Mouse (Mus musculus) liver, embryonic 12.5 days (tissue): ENCODE data around the gene Fam168a. TPM values are rescaled to one million over a fixed set of nuclear protein-coding genes. Genes with fewer than 3 reads are reported as not detected.

ENCODE experiments used
- ATAC-seq: fragments of 200-750 bp; cut with Nextera tagmentation; 2 replicates; pipeline ENCODE4 v1.8.0; 2017; ENCODE audit warnings: moderate number of reproducible peaks, mild to moderate bottlenecking, moderate library complexity
- H3K27ac ChIP-seq: fragments of 300-500 bp; sonication (generic); 2 replicates; pipeline ENCODE4 v1.5.1; 2016; ENCODE audit warnings: mild to moderate bottlenecking
- H3K27me3 ChIP-seq: fragments of 300-500 bp; sonication (generic); replicated peaks from 2 replicates; pipeline ENCODE4 v1.6.1; 2016; ENCODE audit warnings: mild to moderate bottlenecking, moderate library complexity
- H3K36me3 ChIP-seq: fragments of 300-500 bp; sonication (generic); 2 replicates; pipeline ENCODE4 v1.6.1; 2016; ENCODE audit warnings: mild to moderate bottlenecking, moderate library complexity
- H3K4me1 ChIP-seq: fragments of 300-500 bp; sonication (generic); 2 replicates; pipeline ENCODE4 v1.6.1; 2016
- H3K4me2 ChIP-seq: fragments of 300-500 bp; sonication (generic); 2 replicates; pipeline ENCODE4 v1.6.1; 2016; ENCODE audit warnings: mild to moderate bottlenecking, moderate library complexity
- H3K4me3 ChIP-seq: fragments of 300-500 bp; sonication (generic); 2 replicates; pipeline ENCODE4 v1.5.1; 2016; ENCODE audit warnings: mild to moderate bottlenecking, moderate library complexity
- H3K9ac ChIP-seq: fragments of 300-500 bp; sonication (generic); 2 replicates; pipeline ENCODE4 v1.6.1; 2016; ENCODE audit warnings: mild to moderate bottlenecking, moderate library complexity
- H3K9me3 ChIP-seq: fragments of 300-500 bp; sonication (generic); replicated peaks from 2 replicates; pipeline ENCODE4 v1.6.1; 2016; ENCODE audit warnings: mild to moderate bottlenecking, moderate library complexity
- WGBS: fragments of 180-500 bp; shearing (Covaris S2); methylation state at CpG from one replicate; pipeline ENCODE4 v1.1.7; 2016; ENCODE audit not compliant: insufficient replicate concordance; 5-methylcytosine and 5-hydroxymethylcytosine counted together
- polyA plus RNA-seq: library from polyadenylated mRNA; unstranded; fragments of >200 nt; fragmentation: Nextera tagmentation; extraction: Ambion mirVana; gene quantifications from 2 replicates; pipeline ENCODE4 v1.2.1, GENCODE M21; 2016

Fam168a gene
- polyA plus RNA-seq, 1 experiment from 2014 or later: 7.1 TPM

DNA sequence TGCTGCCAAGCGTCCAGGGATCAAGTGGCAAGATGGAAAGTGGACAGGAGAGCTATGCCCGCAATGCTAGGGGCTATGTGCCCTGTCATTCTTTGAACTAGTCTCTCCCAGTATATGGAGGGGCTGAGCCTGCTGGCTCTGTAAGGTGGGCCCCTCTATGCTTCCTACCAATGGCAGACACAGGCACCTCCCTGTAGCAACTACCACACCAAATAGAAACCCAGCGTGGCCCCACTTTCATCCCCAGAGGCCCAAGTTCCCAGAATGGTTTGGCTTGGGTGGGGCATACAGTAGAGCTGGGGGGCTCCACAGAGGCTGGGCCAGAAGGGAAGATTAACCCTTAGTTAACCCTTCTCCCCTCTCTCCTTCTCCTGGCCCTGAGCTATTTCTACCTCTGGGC lies 154.0 kb downstream of the Fam168a start:
- 42% methylated on average over 3 of the region's 3 CpGs for WGBS
- Histone ChIP-seq H3K4me1 (peaks cover 71% of the 10 kb centered on the region), H3K36me3 (peaks cover 52% of the 10 kb centered on the region), H3K27ac (peak overlapping the region; percentile 92), H3K9me3 (no peaks in the 10 kb centered on the region), H3K27me3 (no peaks in the 10 kb centered on the region), H3K9ac (peak overlapping the region; percentile 98), H3K4me2 (peak overlapping the region; percentile 82), H3K4me3 (peak overlapping the region; percentile 93)
- ATAC-seq: peak; percentile 76

- 61% methylated on average over 5 of the region's 5 CpGs for WGBS
- Histone ChIP-seq H3K4me3 (peak overlapping the region; percentile 93), H3K4me1 (peaks cover 63% of the 10 kb centered on the region), H3K27ac (peak overlapping the region; percentile 92), H3K9me3 (no peaks in the 10 kb centered on the region), H3K36me3 (peaks cover 45% of the 10 kb centered on the region), H3K4me2 (peak overlapping the region; percentile 82), H3K9ac (peak overlapping the region; percentile 98), H3K27me3 (no peaks in the 10 kb centered on the region)
- no peak for ATAC-seq
Observed at GRCm38 (mm10) chr7:100861209-100861608, 154.8 kb downstream of the Fam168a start.

GRCm38 (mm10) chr7:100862353-100862752 lies 155.9 kb downstream of the Fam168a start:
- no peaks in the 10 kb centered on the region for H3K27me3 ChIP-seq
- peak overlapping the region; percentile 92 for H3K27ac ChIP-seq
- peak overlapping the region; percentile 93 for H3K4me3 ChIP-seq
- WGBS: 7% methylated on average over 4 of the region's 4 CpGs
- peak; percentile 7 for ATAC-seq
- H3K4me2 ChIP-seq: peak overlapping the region; percentile 82
- peaks cover 36% of the 10 kb centered on the region for H3K36me3 ChIP-seq
- peak overlapping the region; percentile 98 for H3K9ac ChIP-seq
- peaks cover 57% of the 10 kb centered on the region for H3K4me1 ChIP-seq
- no peaks in the 10 kb centered on the region for H3K9me3 ChIP-seq

GRCm38 (mm10) chr7:100862828-100863638 lies 156.6 kb downstream of the Fam168a start, which contains the start of gene Relt:
Relt (minus strand) TSS chr7:100863446.
- 2% methylated on average over 85 of the region's 91 CpGs for WGBS
- Histone ChIP-seq H3K4me2 (peak within 1 kb of the TSS; percentile 82), H3K9me3 (no peaks in the 10 kb centered on the region), H3K36me3 (peaks cover 29% of the 10 kb centered on the region), H3K27ac (peak within 1 kb of the TSS; percentile 92), H3K27me3 (no peaks in the 10 kb centered on the region), H3K4me1 (peaks cover 57% of the 10 kb centered on the region), H3K4me3 (peak within 1 kb of the TSS; percentile 93), H3K9ac (peak within 1 kb of the TSS; percentile 98)
- ATAC-seq: peak; percentile 82

GRCm38 (mm10) chr7:100866675-100867074 lies 160.2 kb downstream of the Fam168a start:
- 9% methylated on average over 3 of the region's 3 CpGs for WGBS
- Histone ChIP-seq H3K4me1 (peaks cover 33% of the 10 kb centered on the region), H3K4me2 (no peak overlapping the region), H3K36me3 (no peaks in the 10 kb centered on the region), H3K9ac (no peak overlapping the region), H3K9me3 (no peaks in the 10 kb centered on the region), H3K27ac (no peak overlapping the region), H3K27me3 (no peaks in the 10 kb centered on the region), H3K4me3 (no peak overlapping the region)
- ATAC-seq: no peak

DNA sequence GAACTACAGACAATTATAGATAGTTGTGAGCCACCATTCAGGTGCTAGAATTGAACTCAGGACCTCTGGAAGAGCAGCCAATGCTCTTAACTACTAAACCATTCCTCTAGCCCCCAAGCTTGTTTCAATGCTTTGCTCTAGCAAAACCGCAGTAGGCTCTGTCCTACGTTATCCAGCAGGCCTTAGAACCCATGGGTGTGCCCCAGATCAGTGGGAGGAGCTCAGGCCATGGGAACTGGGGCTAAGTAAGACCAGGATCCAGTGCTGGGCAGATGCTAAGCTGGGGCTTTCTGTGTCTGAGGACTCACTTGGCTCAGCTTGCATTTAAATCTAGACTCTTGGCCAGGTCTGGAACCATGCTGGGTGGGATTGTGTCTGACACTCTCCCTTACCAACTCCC lies 161.1 kb downstream of the Fam168a start:
- H3K36me3 ChIP-seq: peaks cover 4% of the 10 kb centered on the region
- WGBS: 25% methylated on average over 2 of the region's 2 CpGs
- ATAC-seq: no peak
- no peak overlapping the region for H3K4me2 ChIP-seq
- H3K9ac ChIP-seq: no peak overlapping the region
- no peaks in the 10 kb centered on the region for H3K27me3 ChIP-seq
- peaks cover 31% of the 10 kb centered on the region for H3K4me1 ChIP-seq
- no peaks in the 10 kb centered on the region for H3K9me3 ChIP-seq
- no peak overlapping the region for H3K4me3 ChIP-seq
- H3K27ac ChIP-seq: peak overlapping the region; percentile 47; the same call in 1 of the 2 replicates

- H3K9me3 ChIP-seq: no peaks in the 10 kb centered on the region
- H3K4me3 ChIP-seq: no peak overlapping the region
- H3K4me1 ChIP-seq: peaks cover 36% of the 10 kb centered on the region
- no peak for ATAC-seq
- no peaks in the 10 kb centered on the region for H3K27me3 ChIP-seq
- H3K36me3 ChIP-seq: peaks cover 11% of the 10 kb centered on the region
- no peak overlapping the region for H3K9ac ChIP-seq
- no peak overlapping the region for H3K4me2 ChIP-seq
- 52% methylated on average over 4 of the region's 4 CpGs for WGBS
- H3K27ac ChIP-seq: 0 out of 2 replicates have a peak overlapping the region, but pooled peaks have one; percentile 37
Observed at GRCm38 (mm10) chr7:100868551-100868950, 162.1 kb downstream of the Fam168a start.

DNA sequence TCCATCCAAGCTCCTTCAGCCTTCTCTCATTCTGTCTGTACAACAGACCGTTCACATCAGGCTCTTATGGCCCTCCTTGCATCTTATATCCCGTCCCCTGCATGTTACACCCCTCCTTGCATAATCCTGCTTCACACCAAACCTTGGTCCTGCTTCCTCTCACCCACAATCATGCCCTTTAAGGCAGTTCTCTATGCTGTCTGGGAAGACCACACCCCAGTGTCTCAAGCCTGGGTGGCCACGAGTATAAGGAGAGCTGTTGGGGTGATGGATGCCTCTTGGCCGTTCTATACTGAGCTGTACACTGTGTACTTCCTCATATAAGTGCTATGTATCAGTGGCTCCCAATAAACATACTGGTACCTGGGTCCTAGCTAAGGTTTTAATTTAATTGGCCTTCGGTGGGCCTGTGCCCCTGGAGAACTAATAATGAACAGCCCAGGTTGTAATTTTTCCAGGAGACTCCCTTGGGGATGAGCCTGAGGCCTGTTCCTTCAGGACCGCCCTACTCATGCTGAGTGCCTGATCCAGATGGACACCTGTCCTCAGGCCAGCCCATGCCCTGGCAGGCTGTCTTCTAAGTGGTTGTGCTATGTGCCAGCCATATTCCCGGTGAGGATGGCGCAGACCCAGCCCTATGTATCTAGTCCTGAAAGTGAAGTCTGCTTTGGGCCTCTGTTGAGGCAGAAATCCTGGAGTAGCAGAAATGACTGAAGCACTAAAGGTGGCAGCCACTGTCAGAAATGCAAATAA lies 163.6 kb downstream of the Fam168a start:
- H3K27me3 ChIP-seq: no peaks in the 10 kb centered on the region
- 67% methylated on average over 8 of the region's 8 CpGs for WGBS
- H3K9me3 ChIP-seq: no peaks in the 10 kb centered on the region
- ATAC-seq: no peak
- peaks cover 36% of the 10 kb centered on the region for H3K4me1 ChIP-seq
- H3K9ac ChIP-seq: no peak overlapping the region
- peaks cover 11% of the 10 kb centered on the region for H3K36me3 ChIP-seq
- no peak overlapping the region for H3K4me2 ChIP-seq
- H3K27ac ChIP-seq: no peak overlapping the region
- no peak overlapping the region for H3K4me3 ChIP-seq

- Histone ChIP-seq H3K9ac (no peak overlapping the region), H3K4me1 (peaks cover 41% of the 10 kb centered on the region), H3K27ac (no peak overlapping the region), H3K27me3 (no peaks in the 10 kb centered on the region), H3K4me3 (no peak overlapping the region), H3K36me3 (peaks cover 13% of the 10 kb centered on the region), H3K9me3 (no peaks in the 10 kb centered on the region), H3K4me2 (no peak overlapping the region)
- ATAC-seq: no peak
- 79% methylated on average over 4 of the region's 4 CpGs for WGBS
Observed at GRCm38 (mm10) chr7:100871355-100871754, 164.9 kb downstream of the Fam168a start.

DNA sequence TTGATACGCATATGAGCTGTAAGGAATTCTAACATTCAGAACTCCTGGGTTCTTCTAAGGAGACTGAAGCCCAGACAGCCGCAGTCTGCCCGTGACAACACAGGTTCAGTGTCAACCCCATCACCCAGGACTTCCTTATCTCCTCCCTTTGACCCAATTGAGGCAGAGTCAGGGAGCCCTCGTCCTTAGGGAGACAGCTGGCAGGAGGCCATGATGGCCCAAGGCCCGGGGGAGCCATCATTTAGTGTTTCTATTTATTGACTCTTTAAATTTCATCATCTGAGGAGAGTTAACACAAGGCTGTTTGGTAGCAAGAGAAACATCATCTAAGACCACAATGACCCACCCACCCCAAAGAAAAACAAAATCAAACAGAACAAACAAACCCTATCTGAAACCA lies 165.5 kb downstream of the Fam168a start:
- Histone ChIP-seq H3K36me3 (peaks cover 18% of the 10 kb centered on the region), H3K27me3 (no peaks in the 10 kb centered on the region)

DNA sequence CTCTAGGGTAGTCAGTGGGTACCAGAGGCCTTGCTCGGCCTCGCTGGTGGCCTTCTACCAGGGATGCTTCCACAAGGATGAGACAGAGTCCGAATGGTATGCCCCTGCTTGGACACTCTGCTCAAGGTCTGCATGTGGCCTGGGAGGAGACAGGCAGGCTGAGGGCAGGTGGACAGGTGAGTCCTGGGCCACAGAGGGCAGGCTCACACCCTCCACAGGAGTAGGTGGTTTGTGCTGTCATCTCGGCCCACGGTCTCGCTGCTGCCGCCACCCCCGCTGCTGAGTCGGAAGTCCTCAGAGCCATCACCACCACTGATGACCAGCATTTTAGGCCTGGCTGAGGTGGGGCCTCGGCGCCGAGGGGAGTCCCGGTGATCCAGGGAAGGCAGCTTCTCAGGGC lies 166.8 kb downstream of the Fam168a start:
- H3K27me3 ChIP-seq: no peaks in the 10 kb centered on the region
- H3K9me3 ChIP-seq: no peaks in the 10 kb centered on the region
- 83% methylated on average over 13 of the region's 13 CpGs for WGBS
- no peak overlapping the region for H3K9ac ChIP-seq
- H3K4me2 ChIP-seq: no peak overlapping the region
- H3K4me3 ChIP-seq: no peak overlapping the region
- no peak overlapping the region for H3K27ac ChIP-seq
- H3K4me1 ChIP-seq: peaks cover 28% of the 10 kb centered on the region
- peaks cover 27% of the 10 kb centered on the region for H3K36me3 ChIP-seq
- no peak for ATAC-seq

More for the DNA sequence above, 165.5 kb downstream of the Fam168a start:
- no peak overlapping the region for H3K27ac ChIP-seq
- no peak overlapping the region for H3K4me3 ChIP-seq
- H3K4me2 ChIP-seq: no peak overlapping the region
- no peak overlapping the region for H3K9ac ChIP-seq
- H3K9me3 ChIP-seq: no peaks in the 10 kb centered on the region
- peaks cover 41% of the 10 kb centered on the region for H3K4me1 ChIP-seq
- 68% methylated on average over 5 of the region's 5 CpGs for WGBS
- no peak for ATAC-seq

DNA sequence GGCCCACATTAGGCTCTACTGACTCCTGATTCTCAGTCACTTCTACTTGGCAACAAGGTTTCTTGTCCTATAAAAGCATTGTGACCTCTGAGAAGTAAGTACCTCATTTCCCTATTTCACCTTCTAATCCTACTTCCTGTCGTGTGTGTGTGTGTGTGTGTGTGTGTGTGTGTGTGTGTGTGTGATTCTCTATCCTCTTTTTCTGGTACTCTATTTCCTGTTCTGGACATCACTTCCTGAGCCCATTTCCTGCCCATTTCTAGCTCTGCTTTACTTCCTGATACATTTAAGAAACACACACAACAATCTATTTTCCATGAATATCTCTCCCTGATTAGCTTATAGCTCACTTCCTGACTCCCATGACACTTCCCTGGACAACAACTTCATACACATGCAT lies 169.4 kb downstream of the Fam168a start:
- peaks cover 25% of the 10 kb centered on the region for H3K4me1 ChIP-seq
- no peaks in the 10 kb centered on the region for H3K27me3 ChIP-seq
- WGBS: 25% methylated on average over 1 of the region's 1 CpGs
- H3K4me2 ChIP-seq: no peak overlapping the region
- ATAC-seq: no peak
- peaks cover 45% of the 10 kb centered on the region for H3K36me3 ChIP-seq
- no peak overlapping the region for H3K4me3 ChIP-seq
- H3K9ac ChIP-seq: no peak overlapping the region
- H3K9me3 ChIP-seq: no peaks in the 10 kb centered on the region
- H3K27ac ChIP-seq: 0 out of 2 replicates have a peak overlapping the region, but pooled peaks have one; percentile 47
